Mouse (Mus musculus) midbrain, postnatal 0 days (tissue): ENCODE measurements around the gene Tbx18. TPM values are rescaled to one million over a fixed set of nuclear protein-coding genes. Genes with fewer than 3 reads are reported as not detected.
A peak's percentile ranks its signal among the peaks of the same experiment; 100 is the strongest.

ENCODE experiments used
- ATAC-seq: fragments of 200-750 bp; cut with Nextera tagmentation; 2 replicates; pipeline ENCODE4 v1.8.0; 2017; ENCODE audit warnings: moderate number of reproducible peaks, mild to moderate bottlenecking, moderate TSS enrichment, moderate library complexity; ENCODE audit not compliant: low FRiP score
- DNase-seq: peaks from one replicate; pipeline ENCODE4 v3.0.0-alpha.2; 2015; ENCODE audit warnings: low spot score
- H3K27ac ChIP-seq: fragments of 300-500 bp; sonication (generic); 2 replicates; pipeline ENCODE4 v1.5.1; 2014; ENCODE audit warnings: low read depth, mild to moderate bottlenecking, low read length, mixed read lengths
- H3K27me3 ChIP-seq: fragments of 300-500 bp; sonication (generic); 2 replicates; pipeline ENCODE4 v1.6.1; 2014; ENCODE audit warnings: low read length, control low read depth, mixed read lengths; ENCODE audit not compliant: insufficient read depth
- H3K36me3 ChIP-seq: fragments of 300-500 bp; sonication (generic); 2 replicates; pipeline ENCODE4 v1.6.1; 2014; ENCODE audit warnings: low read length, control low read depth, mixed read lengths; ENCODE audit not compliant: insufficient read depth
- H3K4me1 ChIP-seq: fragments of 300-500 bp; sonication (generic); 2 replicates; pipeline ENCODE4 v1.6.1; 2014; ENCODE audit warnings: mild to moderate bottlenecking, control low read depth, antibody characterized with exemption, low read length, mixed read lengths; ENCODE audit not compliant: insufficient read depth
- H3K4me2 ChIP-seq: fragments of 300-500 bp; sonication (generic); 2 replicates; pipeline ENCODE4 v1.6.1; 2014; ENCODE audit warnings: low read depth, mild to moderate bottlenecking, low read length, mixed read lengths; ENCODE audit not compliant: poor library complexity, severe bottlenecking
- H3K4me3 ChIP-seq: fragments of 300-500 bp; sonication (generic); 2 replicates; pipeline ENCODE4 v1.5.1; 2014; ENCODE audit warnings: low read depth, mild to moderate bottlenecking, low read length, moderate library complexity
- H3K9ac ChIP-seq: fragments of 300-500 bp; sonication (generic); replicated peaks from 2 replicates; pipeline ENCODE4 v1.6.1; 2014; ENCODE audit warnings: mild to moderate bottlenecking, low read length, moderate library complexity, mixed read lengths; ENCODE audit not compliant: poor library complexity, severe bottlenecking
- H3K9me3 ChIP-seq: fragments of 300-500 bp; sonication (generic); 2 replicates; pipeline ENCODE4 v1.6.1; 2016; ENCODE audit warnings: low read length, control low read depth
- CTCF ChIP-seq: IDR thresholded peaks from 2 replicates; pipeline ENCODE4 v1.5.1; 2016; ENCODE audit warnings: antibody characterized with exemption, mild to moderate bottlenecking
- WGBS: fragments of 180-500 bp; shearing (Covaris S2); extraction: QIAGEN DNeasy Blood & Tissue Kit; methylation state at CpG from one replicate; pipeline ENCODE4 v1.1.7; 2014; 5-methylcytosine and 5-hydroxymethylcytosine counted together
- polyA plus RNA-seq: library from polyadenylated mRNA; unstranded; fragments of >200 nt; fragmentation: Nextera tagmentation; extraction: Ambion mirVana; gene quantifications from 2 replicates; pipeline ENCODE4 v1.2.1, GENCODE M21; 2015
- total RNA-seq: library from RNA; depleted of rRNA; stranded (reverse); fragments of >200 nt; gene quantifications from 2 replicates; pipeline ENCODE4 v1.2.3, GENCODE M21; 2014

Gene Tbx18
- total and polyA plus RNA-seq, 2 experiments from 2014 or later: 1.8 to 5.4 TPM

DNA sequence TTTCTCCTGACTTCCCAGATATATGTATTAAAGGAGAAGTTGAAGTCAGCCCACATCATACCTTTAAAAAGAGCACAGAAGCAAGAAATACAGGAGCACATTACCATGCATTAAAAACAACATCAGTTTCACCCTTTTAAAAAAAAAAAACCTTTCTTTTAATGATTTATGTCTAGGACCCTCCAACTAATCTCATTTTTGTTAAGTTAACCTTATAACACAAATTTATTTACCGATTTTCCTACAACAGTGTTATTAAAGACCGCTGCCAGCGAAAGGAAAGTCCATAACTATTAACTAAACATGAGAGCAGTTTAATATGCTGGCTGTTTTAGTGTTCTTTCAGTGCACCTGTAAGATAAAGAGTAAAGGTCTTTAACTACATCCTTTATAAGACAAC, 3.0 kb downstream of the Tbx18 start:
- no peak for TF ChIP-seq CTCF
- peaks cover 4% of the 10 kb centered on the region; the same call in 1 of the 2 replicates for H3K4me1 ChIP-seq
- H3K36me3 ChIP-seq: no peaks in the 10 kb centered on the region
- H3K27ac ChIP-seq: no peak overlapping the region
- no peak overlapping the region for H3K4me2 ChIP-seq
- ATAC-seq (no peak), DNase-seq (no peak)
- H3K27me3 ChIP-seq: peaks cover 59% of the 10 kb centered on the region
- H3K4me3 ChIP-seq: no peak overlapping the region
- H3K9ac ChIP-seq: no peak overlapping the region
- 18% methylated on average over 3 of the region's 3 CpGs for WGBS
- no peaks in the 10 kb centered on the region for H3K9me3 ChIP-seq

DNA sequence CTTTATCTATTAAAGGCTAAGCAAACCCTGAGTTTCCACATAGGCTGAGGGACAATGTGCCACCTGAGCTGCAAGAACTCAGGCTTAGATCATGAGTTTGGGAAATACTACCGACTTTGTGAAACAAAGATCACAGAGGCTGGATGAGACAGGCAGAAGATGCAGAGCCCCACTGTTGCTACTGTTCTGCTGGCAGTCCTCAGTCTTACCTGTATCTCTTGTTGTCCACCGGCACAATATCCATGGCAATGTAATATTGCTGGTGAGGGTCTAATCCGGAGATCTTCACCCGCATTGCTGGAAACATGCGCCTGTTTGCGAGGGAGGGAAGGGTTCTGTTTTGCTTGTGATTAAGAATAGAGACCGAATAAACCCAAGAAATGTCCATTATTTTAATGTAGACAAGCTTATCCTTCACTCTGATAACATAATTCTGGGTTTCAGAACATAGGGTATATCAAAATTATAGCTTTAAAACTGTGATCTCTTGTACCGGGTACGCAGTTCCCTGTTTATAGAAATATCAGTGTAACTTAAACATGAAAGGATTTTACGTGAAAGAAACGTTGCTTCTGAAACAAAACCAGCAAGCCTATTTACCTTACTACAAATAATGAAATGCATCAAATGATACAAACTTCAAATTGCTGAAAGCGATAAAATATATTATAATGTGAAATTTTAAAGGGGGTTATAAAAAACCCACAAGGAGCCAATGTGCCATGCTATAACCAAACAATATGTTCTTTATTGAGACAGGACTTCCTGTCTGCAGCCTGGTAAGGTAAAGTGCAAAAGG, 3.7 kb downstream of the Tbx18 start:
- no peak overlapping the region for H3K9ac ChIP-seq
- DNase-seq (no peak), ATAC-seq (no peak)
- no peak overlapping the region for H3K27ac ChIP-seq
- peaks cover 55% of the 10 kb centered on the region for H3K27me3 ChIP-seq
- H3K4me2 ChIP-seq: no peak overlapping the region
- H3K4me3 ChIP-seq: no peak overlapping the region
- H3K9me3 ChIP-seq: no peaks in the 10 kb centered on the region
- peaks cover 4% of the 10 kb centered on the region; the same call in 1 of the 2 replicates for H3K4me1 ChIP-seq
- no peak for TF ChIP-seq CTCF
- WGBS: 7% methylated on average over 12 of the region's 12 CpGs
- no peaks in the 10 kb centered on the region for H3K36me3 ChIP-seq

DNA sequence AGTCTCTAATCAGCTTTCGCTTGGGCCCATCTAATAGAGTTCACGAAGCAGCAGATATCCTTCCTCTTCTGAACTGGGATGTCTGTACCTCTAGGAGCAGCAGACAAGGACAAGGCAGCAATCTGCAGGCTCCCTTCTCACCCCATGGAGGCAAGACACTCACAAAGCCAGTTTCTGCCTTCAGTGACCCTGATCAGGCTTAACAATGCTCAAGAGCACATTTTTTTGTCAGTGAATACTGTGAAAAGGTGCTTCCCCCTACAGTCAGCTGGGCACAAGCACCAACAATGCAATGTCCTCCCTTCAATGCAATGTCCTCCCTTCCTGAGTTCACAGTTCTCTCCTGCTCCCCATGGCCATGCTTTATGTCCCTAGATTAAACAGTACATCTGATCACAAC, 9.3 kb downstream of the Tbx18 start:
- WGBS: 40% methylated on average over 2 of the region's 2 CpGs
- H3K4me3 ChIP-seq: no peak overlapping the region
- no peak overlapping the region for H3K27ac ChIP-seq
- H3K9me3 ChIP-seq: no peaks in the 10 kb centered on the region
- no peaks in the 10 kb centered on the region for H3K4me1 ChIP-seq
- H3K27me3 ChIP-seq: peaks cover 24% of the 10 kb centered on the region
- DNase-seq (peak; percentile 54), ATAC-seq (peak; percentile 60; the same call in 1 of the 2 replicates)
- H3K4me2 ChIP-seq: no peak overlapping the region
- no peak overlapping the region for H3K9ac ChIP-seq
- no peaks in the 10 kb centered on the region for H3K36me3 ChIP-seq
- peak; percentile 70 for TF ChIP-seq CTCF

DNA sequence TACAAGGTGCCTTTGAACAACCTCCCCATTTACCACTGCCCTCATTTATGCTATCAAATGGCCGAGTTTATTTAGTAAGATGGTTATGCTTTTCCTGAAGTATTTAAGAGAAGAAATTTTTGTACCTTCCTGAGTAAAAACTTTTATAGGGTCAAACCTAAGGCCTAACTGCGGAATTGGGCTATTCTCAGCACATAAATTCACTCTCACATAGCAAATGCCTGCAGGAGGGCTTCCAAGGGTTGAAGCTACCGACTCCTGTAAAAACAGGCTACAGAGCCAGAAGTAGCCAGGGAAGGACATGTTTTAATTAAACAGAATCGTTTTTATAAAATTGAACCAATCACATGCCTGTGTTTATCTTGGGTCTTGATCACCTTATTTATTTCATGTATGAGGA, 20.7 kb downstream of the Tbx18 start:
- no peaks in the 10 kb centered on the region for H3K36me3 ChIP-seq
- H3K4me1 ChIP-seq: no peaks in the 10 kb centered on the region
- no peak overlapping the region for H3K4me2 ChIP-seq
- H3K4me3 ChIP-seq: no peak overlapping the region
- H3K27ac ChIP-seq: no peak overlapping the region
- no peak for ATAC-seq
- H3K9ac ChIP-seq: no peak overlapping the region
- no peak for DNase-seq
- no peaks in the 10 kb centered on the region for H3K27me3 ChIP-seq
- no peaks in the 10 kb centered on the region for H3K9me3 ChIP-seq
- no peak for TF ChIP-seq CTCF
- 70% methylated on average over 4 of the region's 4 CpGs for WGBS

DNA sequence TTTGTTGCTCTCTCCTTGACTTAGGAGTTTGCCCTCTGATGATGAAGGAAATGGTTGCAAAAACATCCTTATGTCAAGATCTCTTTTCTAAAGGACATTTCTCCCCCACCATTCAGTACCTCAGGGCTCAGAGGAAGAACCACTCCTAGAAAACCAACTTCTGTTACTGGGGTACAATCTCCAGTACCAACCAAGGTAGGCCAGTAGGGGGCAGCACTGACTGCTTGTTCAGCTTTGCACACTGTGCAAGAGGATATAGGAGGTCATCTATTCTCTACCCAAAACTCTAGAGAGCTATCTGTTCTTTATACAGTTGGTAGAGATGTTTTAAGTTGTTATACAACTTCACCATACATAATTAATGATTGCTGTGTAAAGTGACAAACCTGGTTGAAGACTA, 22.9 kb downstream of the Tbx18 start:
- Histone ChIP-seq H3K27ac (no peak overlapping the region), H3K4me2 (no peak overlapping the region), H3K27me3 (no peaks in the 10 kb centered on the region), H3K4me1 (no peaks in the 10 kb centered on the region), H3K9me3 (no peaks in the 10 kb centered on the region), H3K36me3 (no peaks in the 10 kb centered on the region), H3K9ac (no peak overlapping the region), H3K4me3 (no peak overlapping the region)
- TF ChIP-seq CTCF: peak; percentile 65
- DNase-seq (no peak), ATAC-seq (0 out of 2 replicates have a peak, but pooled peaks have one; percentile 27)

DNA sequence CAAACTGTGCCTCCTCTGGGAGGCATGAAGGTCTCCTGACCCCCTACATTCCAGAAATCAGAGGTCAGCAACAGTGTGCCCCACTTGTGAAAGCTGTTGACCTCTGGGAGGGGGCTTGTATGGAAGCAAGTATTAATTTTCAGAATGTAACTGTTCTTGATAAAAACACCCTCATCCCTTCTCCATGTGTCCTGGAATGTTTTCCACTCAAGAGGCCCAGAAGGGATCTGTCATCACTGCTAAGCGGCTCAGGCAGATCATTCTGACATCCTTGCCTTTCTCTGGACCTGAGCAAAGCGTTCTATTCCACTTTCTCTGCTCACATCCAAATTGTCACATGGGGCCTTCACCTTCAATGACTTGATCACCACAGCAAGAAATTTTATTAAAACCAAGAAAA, 28.8 kb downstream of the Tbx18 start:
- no peaks in the 10 kb centered on the region for H3K36me3 ChIP-seq
- 79% methylated on average over 2 of the region's 2 CpGs for WGBS
- H3K9ac ChIP-seq: no peak overlapping the region
- no peak overlapping the region for H3K4me2 ChIP-seq
- no peak overlapping the region for H3K27ac ChIP-seq
- DNase-seq (no peak), ATAC-seq (no peak)
- no peaks in the 10 kb centered on the region for H3K9me3 ChIP-seq
- H3K27me3 ChIP-seq: no peaks in the 10 kb centered on the region
- TF ChIP-seq CTCF: no peak
- H3K4me1 ChIP-seq: no peaks in the 10 kb centered on the region
- no peak overlapping the region for H3K4me3 ChIP-seq
